Mouse (Mus musculus) forebrain, embryonic 13.5 days (tissue): ENCODE data around the gene Gm10100. TPM values are rescaled to one million over a fixed set of nuclear protein-coding genes. Genes with fewer than 3 reads are reported as not detected.
"Not testable (repeated sequence)": the region's sequence is repeated elsewhere in the genome, so short reads cannot be mapped to it uniquely, and the experiment has no call there.

Experiments used
- ATAC-seq: fragments of 200-750 bp; cut with Nextera tagmentation; 2 replicates; pipeline ENCODE4 v1.8.0; 2017
- H3K27ac ChIP-seq: fragments of 300-500 bp; sonication (generic); 2 replicates; pipeline ENCODE4 v1.5.1; 2015; ENCODE audit warnings: inconsistent platforms, mild to moderate bottlenecking, moderate library complexity
- H3K27me3 ChIP-seq: fragments of 300-500 bp; sonication (generic); 2 replicates; pipeline ENCODE4 v1.6.1; 2015; ENCODE audit warnings: mild to moderate bottlenecking, inconsistent platforms
- H3K36me3 ChIP-seq: fragments of 300-500 bp; sonication (generic); 2 replicates; pipeline ENCODE4 v1.6.1; 2015; ENCODE audit warnings: mild to moderate bottlenecking, inconsistent platforms; ENCODE audit not compliant: poor library complexity, severe bottlenecking
- H3K4me1 ChIP-seq: fragments of 300-500 bp; sonication (generic); 2 replicates; pipeline ENCODE4 v1.6.1; 2015; ENCODE audit warnings: inconsistent platforms
- H3K4me2 ChIP-seq: fragments of 300-500 bp; sonication (generic); 2 replicates; pipeline ENCODE4 v1.6.1; 2015; ENCODE audit warnings: inconsistent platforms, mild to moderate bottlenecking, moderate library complexity
- H3K4me3 ChIP-seq: fragments of 300-500 bp; sonication (generic); 2 replicates; pipeline ENCODE4 v1.5.1; 2015; ENCODE audit warnings: mild to moderate bottlenecking, inconsistent platforms
- H3K9ac ChIP-seq: fragments of 300-500 bp; sonication (generic); 2 replicates; pipeline ENCODE4 v1.6.1; 2015; ENCODE audit warnings: mild to moderate bottlenecking, inconsistent platforms
- H3K9me3 ChIP-seq: fragments of 300-500 bp; sonication (generic); replicated peaks from 2 replicates; pipeline ENCODE4 v1.6.1; 2016; ENCODE audit warnings: inconsistent platforms
- WGBS: fragments of 180-500 bp; shearing (Covaris S2); methylation state at CpG from one replicate; pipeline ENCODE4 v1.1.7; 2015; 5-methylcytosine and 5-hydroxymethylcytosine counted together
- polyA plus RNA-seq: library from polyadenylated mRNA; unstranded; fragments of >200 nt; fragmentation: Nextera tagmentation; extraction: Ambion mirVana; gene quantifications from 2 replicates; pipeline ENCODE4 v1.2.1, GENCODE M21; 2015

The Gm10100 gene
- polyA plus RNA-seq, 1 experiment from 2014 or later = not detected

GRCm38 (mm10) chr10:77759582-77759981, 33.3 kb downstream of the Gm10100 start, which contains the start of gene Gm3233:
TSS of gene Gm3233 (minus strand) at chr10:77759682.
- ATAC-seq, H3K4me3 ChIP-seq, H3K4me1 ChIP-seq, H3K36me3 ChIP-seq, H3K9ac ChIP-seq, H3K9me3 ChIP-seq, H3K4me2 ChIP-seq, H3K27ac ChIP-seq, H3K27me3 ChIP-seq: not testable (repeated sequence)
- no CpG with 5 or more reads among the region's 1 CpGs for WGBS

DNA sequence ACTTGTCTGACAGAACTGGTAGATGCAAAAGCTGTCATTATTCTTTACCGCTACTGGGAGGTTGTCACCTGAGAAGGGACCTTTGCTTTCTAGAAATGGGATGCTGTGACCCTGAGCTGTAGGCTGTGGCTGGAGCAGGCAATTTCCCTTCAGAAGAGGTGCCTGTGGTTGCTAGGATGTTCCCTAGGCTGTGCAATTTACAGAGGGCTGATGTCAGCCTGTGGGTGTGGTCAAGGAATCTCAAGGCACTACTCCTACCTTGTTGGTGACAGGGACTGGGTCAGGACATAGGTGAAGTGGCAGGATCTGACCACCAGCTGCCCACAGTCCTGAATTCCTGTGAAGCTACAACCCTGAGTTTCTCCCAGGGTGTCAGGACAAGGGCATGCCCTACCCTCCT, 43.4 kb downstream of the Gm10100 start:
- 80% methylated on average over 1 of the region's 1 CpGs for WGBS
- ATAC-seq = no peak
- no peak overlapping the region for H3K27ac ChIP-seq
- no peaks in the 10 kb centered on the region for H3K27me3 ChIP-seq
- no peak overlapping the region for H3K4me2 ChIP-seq
- no peaks in the 10 kb centered on the region for H3K36me3 ChIP-seq
- no peak overlapping the region for H3K9ac ChIP-seq
- no peak overlapping the region for H3K4me3 ChIP-seq
- no peaks in the 10 kb centered on the region for H3K4me1 ChIP-seq
- no peaks in the 10 kb centered on the region for H3K9me3 ChIP-seq

DNA sequence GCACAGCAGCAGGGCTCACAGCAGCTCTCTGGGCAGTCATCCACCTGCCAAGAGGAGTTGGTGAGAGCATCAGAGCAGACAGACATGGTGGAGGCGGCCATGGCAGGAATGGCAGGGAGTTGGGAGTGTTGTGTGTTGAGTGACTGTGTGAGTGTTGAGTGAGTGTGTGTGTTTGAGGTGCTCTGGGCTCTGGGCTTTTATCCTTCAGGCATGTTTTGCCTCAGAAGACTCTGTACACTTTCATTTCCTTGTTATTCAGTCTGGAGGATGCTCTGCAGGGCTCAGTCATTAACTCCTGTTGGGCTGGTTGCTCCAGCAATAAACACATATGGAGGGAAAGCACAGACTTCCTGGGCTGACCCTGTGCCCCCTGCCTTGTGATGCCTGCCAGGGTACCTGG, 44.9 kb downstream of the Gm10100 start, which contains the start of gene Gm3238:
TSS of gene Gm3238 (minus strand) at position 101 of the 400 bp plus-strand sequence.
- H3K36me3 ChIP-seq, ATAC-seq, H3K4me3 ChIP-seq, H3K9ac ChIP-seq, H3K27me3 ChIP-seq, H3K4me1 ChIP-seq, H3K4me2 ChIP-seq, H3K9me3 ChIP-seq: not testable (repeated sequence)
- H3K27ac ChIP-seq = peak within 1 kb of the TSS; percentile 51; the same call in 1 of the 2 replicates
- no CpG with 5 or more reads among the region's 1 CpGs for WGBS

- H3K27ac ChIP-seq, H3K4me1 ChIP-seq, H3K9ac ChIP-seq, H3K36me3 ChIP-seq, H3K27me3 ChIP-seq, H3K9me3 ChIP-seq, H3K4me2 ChIP-seq, ATAC-seq, H3K4me3 ChIP-seq: not testable (repeated sequence)
- WGBS = 100% methylated on average over 3 of the region's 3 CpGs
Observed at GRCm38 (mm10) chr10:77772142-77772541, 45.9 kb downstream of the Gm10100 start.

Other genes starting within 250 kb of the Gm10100 start
- gene Fam207a, start 210.7 kb upstream of the Gm10100 start, polyA plus RNA-seq = 37.5 and 38.7 TPM in 2 replicates
- 0.34 and 0.37 TPM in 2 replicates for gene Itgb2, start 196.2 kb upstream of the Gm10100 start, polyA plus RNA-seq
- gene Pttg1ip, start 144.8 kb upstream of the Gm10100 start, polyA plus RNA-seq = 57.8 and 63.6 TPM in 2 replicates
- gene Sumo3, start 120.4 kb upstream of the Gm10100 start, polyA plus RNA-seq = 329 and 347 TPM in 2 replicates
- 2.3 TPM in 1 of 2 replicates, not detected in the other for gene Gm49325, start 120.3 kb upstream of the Gm10100 start, polyA plus RNA-seq
- gene Ube2g2, start 104.2 kb upstream of the Gm10100 start, polyA plus RNA-seq = 103 and 115 TPM in 2 replicates
- gene Tspear, start 39.9 kb upstream of the Gm10100 start, polyA plus RNA-seq = 0.64 and 0.65 TPM in 2 replicates
- gene Gm19402, start 35.7 kb upstream of the Gm10100 start, polyA plus RNA-seq = not detected in 2 replicates
- gene Gm9508, start 29.3 kb upstream of the Gm10100 start, polyA plus RNA-seq = not detected in 2 replicates
- gene Gm10272, start 19.9 kb upstream of the Gm10100 start, polyA plus RNA-seq = not detected in 2 replicates
- not detected in 2 replicates for gene Gm10024, start 15.0 kb upstream of the Gm10100 start, polyA plus RNA-seq
- not detected in 2 replicates for gene Gm10142, start 10.7 kb upstream of the Gm10100 start, polyA plus RNA-seq
- gene Krtap12-1, start 5.9 kb upstream of the Gm10100 start, polyA plus RNA-seq = not detected in 2 replicates
- not detected in 2 replicates for gene Gm18596, start 16.2 kb downstream of the Gm10100 start, polyA plus RNA-seq
- gene Gm9736, start 24.9 kb downstream of the Gm10100 start, polyA plus RNA-seq = not detected in 2 replicates
- gene Gm3233, start 33.2 kb downstream of the Gm10100 start, polyA plus RNA-seq = not detected in 2 replicates
- not detected in 2 replicates for gene Gm3238, start 44.8 kb downstream of the Gm10100 start, polyA plus RNA-seq
- not detected in 2 replicates for gene Gm7138, start 50.5 kb downstream of the Gm10100 start, polyA plus RNA-seq
- gene Gm3250, start 56.1 kb downstream of the Gm10100 start, polyA plus RNA-seq = not detected in 2 replicates
- not detected in 2 replicates for gene Gm7137, start 61.7 kb downstream of the Gm10100 start, polyA plus RNA-seq
- not detected in 2 replicates for gene Gm9639, start 68.6 kb downstream of the Gm10100 start, polyA plus RNA-seq
- gene Gm19668, start 72.6 kb downstream of the Gm10100 start, polyA plus RNA-seq = not detected in 2 replicates
- not detected in 2 replicates for gene Gm9507, start 85.4 kb downstream of the Gm10100 start, polyA plus RNA-seq
- gene Gm2696, start 88.2 kb downstream of the Gm10100 start, polyA plus RNA-seq = not detected in 2 replicates
- gene Krtap10-4, start 100.6 kb downstream of the Gm10100 start, polyA plus RNA-seq = not detected in 2 replicates
- gene Krtap10-10, start 109.5 kb downstream of the Gm10100 start, polyA plus RNA-seq = not detected in 2 replicates
- gene Gm36176, start 120.3 kb downstream of the Gm10100 start, polyA plus RNA-seq = not detected in 2 replicates
- gene Gm10318, start 126.4 kb downstream of the Gm10100 start, polyA plus RNA-seq = not detected in 2 replicates
- gene Gm3285, start 135.5 kb downstream of the Gm10100 start, polyA plus RNA-seq = not detected in 2 replicates
- gene Lrrc3, start 176.1 kb downstream of the Gm10100 start, polyA plus RNA-seq = 4.7 and 6.8 TPM in 2 replicates
- 1.4 and 1.6 TPM in 2 replicates for gene Trpm2, start 244.1 kb downstream of the Gm10100 start, polyA plus RNA-seq